Mouse (Mus musculus) urinary bladder, postnatal 0 days (tissue): Measurements from ENCODE around the gene Gm21149. TPM values are rescaled to one million over a fixed set of nuclear protein-coding genes. Genes with fewer than 3 reads are reported as not detected.

Experiments
- polyA plus RNA-seq: library from polyadenylated mRNA; unstranded; fragments of >200 nt; fragmentation: Nextera tagmentation; extraction: Ambion mirVana; gene quantifications from 2 replicates; pipeline ENCODE4 v1.2.1, GENCODE M21; 2015

The Gm21149 gene
- not detected in 2 replicates for polyA plus RNA-seq

DNA sequence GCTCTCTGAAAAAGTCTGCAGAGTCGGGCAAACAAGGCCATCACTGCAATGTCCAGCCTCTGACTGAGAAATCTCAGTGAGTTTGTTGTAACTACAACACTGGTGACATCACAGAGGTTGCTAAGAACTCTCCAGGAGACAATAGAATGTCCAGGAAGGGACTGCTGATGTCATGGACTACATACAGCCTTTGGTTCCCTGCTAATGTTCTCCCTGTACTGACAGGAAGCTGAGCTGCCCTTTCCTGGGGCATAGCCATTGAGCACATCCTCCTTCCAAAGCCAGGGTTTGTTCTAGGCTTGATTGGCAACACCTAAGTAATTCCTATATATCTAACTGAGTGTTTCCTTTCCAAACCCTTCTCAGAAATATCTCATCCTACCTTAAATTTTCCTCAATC, at the start of gene Gm21149:
TSS of gene Gm21149 (minus strand) at position 101 of the 400 bp plus-strand sequence.

Other genes starting within 250 kb of the Gm21149 start
- 0.14 TPM in 1 of 2 replicates, not detected in the other for gene Gm21190, start 52.7 kb upstream of the Gm21149 start, polyA plus RNA-seq
- gene Gm21083, start 100.8 kb upstream of the Gm21149 start, polyA plus RNA-seq = 0.23 TPM in 1 of 2 replicates, not detected in the other
- not detected in 2 replicates for gene Speer4d, start 142.5 kb upstream of the Gm21149 start, polyA plus RNA-seq
- gene 4930572O03Rik, start 180.5 kb upstream of the Gm21149 start, polyA plus RNA-seq = not detected in 2 replicates
- gene Speer4c, start 237.7 kb upstream of the Gm21149 start, polyA plus RNA-seq = not detected in 2 replicates